Mouse (Mus musculus) E14TG2a.4 (cell line): ENCODE results near the gene Ufc1.
"Not testable (repeated sequence)": the region's sequence is repeated elsewhere in the genome, so short reads cannot be mapped to it uniquely, and the experiment has no call there.

ENCODE experiments used
- CTCF ChIP-seq: conservative IDR thresholded peaks from 2 replicates; pipeline ENCODE4 v1.5.1; 2014; ENCODE audit warnings: low read length
- NANOG ChIP-seq: IDR thresholded peaks from 2 replicates; pipeline ENCODE4 v1.6.1; 2014; ENCODE audit warnings: borderline replicate concordance, low read length, mixed read lengths

- not testable (repeated sequence) for TF ChIP-seq CTCF, NANOG
Observed at GRCm38 (mm10) chr1:171306157-171306556, 11.3 kb upstream of the Ufc1 start.
